Mouse (Mus musculus): ENCODE data around the gene Hoxd12.

The Hoxd12 gene

GRCm38 (mm10) chr2:74674881-74675665 lies at the start of gene Hoxd12:
TSS of gene Hoxd12 (plus strand) at chr2:74675013.
- DNase-seq: no peak

GRCm38 (mm10) chr2:74635412-74635811 lies 39.4 kb upstream of the Hoxd12 start:
- no peak for DNase-seq

GRCm38 (mm10) chr2:74642431-74642830 lies 32.4 kb upstream of the Hoxd12 start:
- DNase-seq: no peak

GRCm38 (mm10) chr2:74645631-74646030 lies 29.2 kb upstream of the Hoxd12 start:
- no peak for DNase-seq

- no peak for DNase-seq
Measured at GRCm38 (mm10) chr2:74647082-74647864, 27.5 kb upstream of the Hoxd12 start.

- DNase-seq: no peak
Measured at GRCm38 (mm10) chr2:74652996-74653340, 21.8 kb upstream of the Hoxd12 start.

- DNase-seq: no peak
Measured at GRCm38 (mm10) chr2:74653781-74654535, 20.9 kb upstream of the Hoxd12 start.

GRCm38 (mm10) chr2:74654743-74655419 lies 19.9 kb upstream of the Hoxd12 start:
- DNase-seq: no peak

GRCm38 (mm10) chr2:74655420-74655781 lies 19.4 kb upstream of the Hoxd12 start:
- peak; percentile 47 to 70 for DNase-seq

GRCm38 (mm10) chr2:74655821-74656631 lies 18.8 kb upstream of the Hoxd12 start:
- DNase-seq: peak in 1 of 2 experiments; percentile 13

GRCm38 (mm10) chr2:74656632-74657021 lies 18.2 kb upstream of the Hoxd12 start:
- DNase-seq: no peak

GRCm38 (mm10) chr2:74657251-74658023 lies 17.4 kb upstream of the Hoxd12 start:
- peak in 1 of 2 experiments; percentile 19 for DNase-seq

GRCm38 (mm10) chr2:74658024-74658666 lies 16.7 kb upstream of the Hoxd12 start:
- no peak for DNase-seq

GRCm38 (mm10) chr2:74658667-74659371 lies 16.0 kb upstream of the Hoxd12 start:
- no peak for DNase-seq

- no peak for DNase-seq
Measured at GRCm38 (mm10) chr2:74659507-74660005, 15.3 kb upstream of the Hoxd12 start, which contains the start of gene Evx2. TSS of gene Evx2 (minus strand) at chr2:74659557.

- no peak for DNase-seq
Measured at GRCm38 (mm10) chr2:74660421-74661375, 14.1 kb upstream of the Hoxd12 start.

- DNase-seq: peak in 1 of 2 experiments; percentile 46
Measured at GRCm38 (mm10) chr2:74661685-74662084, 13.1 kb upstream of the Hoxd12 start.

- peak; percentile 74 to 77 for DNase-seq
Measured at GRCm38 (mm10) chr2:74663291-74663925, 11.4 kb upstream of the Hoxd12 start.

Measured in kidney, postnatal 25 days (tissue).